Mouse (Mus musculus) heart, embryonic 12.5 days (tissue): ENCODE data around the gene Smim14. TPM values are rescaled to one million over a fixed set of nuclear protein-coding genes. Genes with fewer than 3 reads are reported as not detected.
"Not testable (repeated sequence)": the region's sequence is repeated elsewhere in the genome, so short reads cannot be mapped to it uniquely, and the experiment has no call there.

ENCODE experiments used
- ATAC-seq: fragments of 200-750 bp; cut with Nextera tagmentation; 2 replicates; pipeline ENCODE4 v1.8.0; 2017; ENCODE audit warnings: moderate TSS enrichment, moderate library complexity; ENCODE audit not compliant: insufficient number of reproducible peaks, low FRiP score
- H3K27ac ChIP-seq: fragments of 300-500 bp; sonication (generic); 2 replicates; pipeline ENCODE4 v1.5.1; 2016; ENCODE audit warnings: mild to moderate bottlenecking, moderate library complexity; ENCODE audit not compliant: poor library complexity, severe bottlenecking
- H3K27me3 ChIP-seq: fragments of 300-500 bp; sonication (generic); replicated peaks from 2 replicates; pipeline ENCODE4 v1.6.1; 2016; ENCODE audit warnings: mild to moderate bottlenecking, moderate library complexity
- H3K36me3 ChIP-seq: fragments of 300-500 bp; sonication (generic); 2 replicates; pipeline ENCODE4 v1.6.1; 2016; ENCODE audit warnings: mild to moderate bottlenecking, moderate library complexity
- H3K4me1 ChIP-seq: fragments of 300-500 bp; sonication (generic); replicated peaks from 2 replicates; pipeline ENCODE4 v1.6.1; 2016; ENCODE audit warnings: mild to moderate bottlenecking
- H3K4me2 ChIP-seq: fragments of 300-500 bp; sonication (generic); 2 replicates; pipeline ENCODE4 v1.6.1; 2016; ENCODE audit warnings: mild to moderate bottlenecking, moderate library complexity
- H3K4me3 ChIP-seq: fragments of 300-500 bp; sonication (generic); 2 replicates; pipeline ENCODE4 v1.5.1; 2016; ENCODE audit warnings: mild to moderate bottlenecking
- H3K9ac ChIP-seq: fragments of 300-500 bp; sonication (generic); 2 replicates; pipeline ENCODE4 v1.6.1; 2016; ENCODE audit warnings: mild to moderate bottlenecking, moderate library complexity
- H3K9me3 ChIP-seq: fragments of 300-500 bp; sonication (generic); replicated peaks from 2 replicates; pipeline ENCODE4 v1.6.1; 2016; ENCODE audit warnings: mild to moderate bottlenecking, moderate library complexity
- WGBS: fragments of 180-500 bp; shearing (Covaris S2); methylation state at CpG from one replicate; pipeline ENCODE4 v1.1.7; 2016; 5-methylcytosine and 5-hydroxymethylcytosine counted together
- polyA plus RNA-seq: library from polyadenylated mRNA; unstranded; fragments of >200 nt; fragmentation: Nextera tagmentation; extraction: Ambion mirVana; gene quantifications from 2 replicates; pipeline ENCODE4 v1.2.1, GENCODE M21; 2016

The Smim14 gene
- polyA plus RNA-seq, 1 experiment from 2014 or later: 124 TPM

DNA sequence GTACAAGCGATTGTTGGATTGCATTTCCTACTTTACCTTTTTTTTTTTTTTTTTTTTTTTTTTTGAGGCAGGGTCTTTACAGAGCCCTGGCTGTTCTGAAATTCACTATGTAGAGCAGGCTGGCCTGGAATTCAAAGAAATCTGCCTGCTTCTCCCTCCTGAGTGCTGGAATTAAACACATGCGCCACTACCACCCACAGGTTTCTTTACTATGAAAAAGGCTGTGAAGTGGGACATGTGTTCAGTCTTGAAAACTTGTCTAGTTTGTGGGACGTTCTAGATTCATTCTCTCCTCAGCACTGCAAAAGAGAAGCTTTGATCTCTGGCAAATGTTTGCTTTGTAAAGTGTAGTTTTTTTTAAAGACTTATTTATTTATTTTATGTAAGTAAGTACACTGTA lies 4.9 kb upstream of the Smim14 start:
- H3K36me3 ChIP-seq: no peaks in the 10 kb centered on the region
- H3K9me3 ChIP-seq: no peaks in the 10 kb centered on the region
- no peak for ATAC-seq
- WGBS: 89% methylated on average over 3 of the region's 3 CpGs
- H3K4me2 ChIP-seq: no peak overlapping the region
- H3K4me1 ChIP-seq: peaks cover 8% of the 10 kb centered on the region; the same call in 1 of the 2 replicates
- no peak overlapping the region for H3K4me3 ChIP-seq
- H3K9ac ChIP-seq: no peak overlapping the region
- H3K27me3 ChIP-seq: no peaks in the 10 kb centered on the region
- no peak overlapping the region for H3K27ac ChIP-seq

DNA sequence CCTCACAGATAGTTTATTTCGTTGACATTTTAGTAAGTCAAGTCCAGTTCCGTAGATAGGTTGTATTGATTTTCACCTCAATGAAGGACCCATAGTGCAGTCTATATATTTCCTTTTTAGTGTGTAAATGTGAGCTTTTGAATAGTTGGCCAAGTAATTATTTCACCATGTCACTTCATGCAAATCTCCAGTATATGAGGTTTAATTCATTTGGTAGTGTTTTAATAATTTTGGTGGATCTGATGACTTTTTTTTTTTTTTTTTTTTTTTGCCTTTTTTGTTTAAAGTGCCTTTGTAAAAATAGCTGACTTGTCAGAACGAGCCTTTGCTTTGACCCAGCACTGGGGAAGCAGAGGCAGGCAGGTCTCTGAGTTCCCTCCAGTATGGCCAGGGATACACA lies 2.8 kb upstream of the Smim14 start:
- Histone ChIP-seq H3K4me3 (no peak overlapping the region), H3K27me3 (no peaks in the 10 kb centered on the region), H3K9me3 (no peaks in the 10 kb centered on the region), H3K4me2 (no peak overlapping the region), H3K27ac (no peak overlapping the region), H3K9ac (no peak overlapping the region), H3K36me3 (no peaks in the 10 kb centered on the region), H3K4me1 (peaks cover 8% of the 10 kb centered on the region; the same call in 1 of the 2 replicates)
- no peak for ATAC-seq
- WGBS: 91% methylated on average over 3 of the region's 3 CpGs

DNA sequence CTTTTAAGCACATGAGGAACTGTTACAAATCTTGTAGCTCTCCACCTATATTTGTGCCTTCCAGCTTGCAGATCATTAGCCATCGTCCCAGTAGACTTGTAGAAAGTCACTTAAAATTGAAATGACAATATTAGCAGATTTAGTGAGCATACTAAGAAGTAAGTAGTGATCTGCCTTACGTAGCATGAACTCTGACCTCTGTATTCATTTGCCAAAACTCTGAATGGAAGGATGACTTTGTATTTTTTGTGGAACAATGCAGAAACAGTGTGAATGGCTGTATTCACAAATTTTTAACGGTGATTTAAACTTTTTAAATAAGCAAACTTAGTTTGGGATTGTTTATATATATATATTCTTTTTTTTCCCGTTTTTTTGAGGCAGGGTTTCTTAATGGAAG lies 1.8 kb upstream of the Smim14 start:
- no peak for ATAC-seq
- H3K4me3 ChIP-seq: peak overlapping the region; percentile 34
- H3K27ac ChIP-seq: no peak overlapping the region
- peak overlapping the region; percentile 48; the same call in 1 of the 2 replicates for H3K4me2 ChIP-seq
- H3K27me3 ChIP-seq: no peaks in the 10 kb centered on the region
- 48% methylated on average over 4 of the region's 4 CpGs for WGBS
- no peaks in the 10 kb centered on the region for H3K36me3 ChIP-seq
- peaks cover 8% of the 10 kb centered on the region; the same call in 1 of the 2 replicates for H3K4me1 ChIP-seq
- H3K9me3 ChIP-seq: no peaks in the 10 kb centered on the region
- no peak overlapping the region for H3K9ac ChIP-seq

DNA sequence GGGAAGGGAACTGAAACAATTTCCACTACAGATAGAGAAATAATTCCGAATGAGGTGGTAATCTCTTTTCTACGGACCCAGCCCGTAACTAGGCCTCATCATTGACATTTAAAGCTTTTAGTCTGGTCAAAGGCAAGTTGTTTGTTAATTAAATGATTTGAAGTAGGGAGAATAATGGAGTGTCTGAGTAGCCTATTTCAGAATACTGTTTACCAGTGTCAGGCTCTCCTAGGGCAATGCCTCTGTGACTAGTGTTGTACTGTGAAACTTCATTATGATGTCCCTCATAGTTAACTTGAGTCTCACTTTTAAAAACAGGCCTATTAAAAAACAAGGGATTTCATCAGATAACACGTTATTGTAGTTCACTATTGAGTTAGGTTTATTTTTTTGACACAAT lies 1.1 kb upstream of the Smim14 start:
- H3K9ac ChIP-seq: peak overlapping the region; percentile 98
- ATAC-seq: no peak
- WGBS: 2% methylated on average over 4 of the region's 4 CpGs

DNA sequence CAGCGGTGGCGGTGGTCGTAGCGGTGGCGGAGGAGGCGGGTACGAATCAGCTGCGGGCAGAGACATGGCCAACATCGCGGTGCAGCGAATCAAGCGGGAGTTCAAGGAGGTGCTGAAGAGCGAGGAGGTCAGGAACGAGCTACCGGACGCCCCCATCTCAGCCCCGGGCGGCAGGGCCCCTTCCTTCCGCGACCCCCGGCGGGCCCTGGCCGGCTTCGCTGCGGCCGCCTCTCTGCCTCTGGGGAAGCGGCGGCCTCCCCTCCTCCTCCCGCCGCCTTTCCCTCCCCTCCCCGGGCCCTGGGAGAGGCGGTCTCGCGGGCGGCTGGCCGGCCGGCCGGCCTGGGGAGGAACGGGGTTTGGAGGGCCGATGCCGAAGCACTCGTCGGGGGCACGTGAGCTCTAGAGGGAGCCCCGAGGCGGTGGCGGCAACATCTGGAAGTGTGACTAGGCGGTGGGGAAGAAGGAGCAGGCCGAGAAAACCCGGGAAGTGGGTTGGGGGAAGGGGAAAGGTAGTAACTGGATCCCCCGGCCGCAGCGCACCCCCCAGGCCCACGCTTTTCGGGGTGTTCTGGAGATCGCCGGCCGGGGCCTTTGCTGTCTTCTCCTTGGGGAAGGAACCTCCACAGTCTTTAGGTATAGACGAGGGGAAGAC lies 562 bp upstream of the Smim14 start:
- Histone ChIP-seq H3K27ac (peak overlapping the region; percentile 100), H3K27me3 (no peaks in the 10 kb centered on the region), H3K4me3 (peak overlapping the region; percentile 92), H3K4me1 (peaks cover 8% of the 10 kb centered on the region; the same call in 1 of the 2 replicates), H3K36me3 (no peaks in the 10 kb centered on the region), H3K9me3 (no peaks in the 10 kb centered on the region), H3K4me2 (peak overlapping the region; percentile 66), H3K9ac (peak overlapping the region; percentile 98)
- peak; percentile 83 for ATAC-seq
- under 1% methylated on average over 41 of the region's 59 CpGs for WGBS

More for the DNA sequence above, 1.1 kb upstream of the Smim14 start:
- no peaks in the 10 kb centered on the region for H3K36me3 ChIP-seq
- peaks cover 8% of the 10 kb centered on the region; the same call in 1 of the 2 replicates for H3K4me1 ChIP-seq
- peak overlapping the region; percentile 66 for H3K4me2 ChIP-seq
- H3K27me3 ChIP-seq: no peaks in the 10 kb centered on the region
- no peaks in the 10 kb centered on the region for H3K9me3 ChIP-seq
- H3K27ac ChIP-seq: peak overlapping the region; percentile 100
- H3K4me3 ChIP-seq: peak overlapping the region; percentile 92

DNA sequence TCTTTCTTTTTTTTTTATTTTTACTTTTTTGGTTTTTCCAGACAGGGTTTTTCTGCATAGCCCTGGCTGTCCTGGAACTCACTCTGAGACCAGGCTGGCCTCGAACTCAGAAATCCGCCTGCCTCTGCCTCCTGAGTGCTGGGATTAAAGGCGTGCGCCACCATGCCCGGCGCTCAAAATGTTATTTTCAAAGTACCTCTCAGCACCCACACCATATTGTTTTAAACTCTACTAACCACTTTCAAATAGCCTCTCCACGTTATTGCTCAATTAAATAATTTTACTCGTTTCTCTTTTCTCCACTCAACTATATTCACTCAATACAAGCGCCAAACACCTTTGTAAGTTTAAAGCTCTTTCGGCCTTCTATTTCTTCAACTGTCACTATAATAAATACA lies 917 bp downstream of the Smim14 start:
- ATAC-seq, H3K27me3 ChIP-seq, H3K9ac ChIP-seq, H3K4me1 ChIP-seq, H3K36me3 ChIP-seq, H3K9me3 ChIP-seq: not testable (repeated sequence)
- 72% methylated on average over 10 of the region's 10 CpGs for WGBS
- peak overlapping the region; percentile 66 for H3K4me2 ChIP-seq
- H3K27ac ChIP-seq: peak overlapping the region; percentile 100
- H3K4me3 ChIP-seq: peak overlapping the region; percentile 92

DNA sequence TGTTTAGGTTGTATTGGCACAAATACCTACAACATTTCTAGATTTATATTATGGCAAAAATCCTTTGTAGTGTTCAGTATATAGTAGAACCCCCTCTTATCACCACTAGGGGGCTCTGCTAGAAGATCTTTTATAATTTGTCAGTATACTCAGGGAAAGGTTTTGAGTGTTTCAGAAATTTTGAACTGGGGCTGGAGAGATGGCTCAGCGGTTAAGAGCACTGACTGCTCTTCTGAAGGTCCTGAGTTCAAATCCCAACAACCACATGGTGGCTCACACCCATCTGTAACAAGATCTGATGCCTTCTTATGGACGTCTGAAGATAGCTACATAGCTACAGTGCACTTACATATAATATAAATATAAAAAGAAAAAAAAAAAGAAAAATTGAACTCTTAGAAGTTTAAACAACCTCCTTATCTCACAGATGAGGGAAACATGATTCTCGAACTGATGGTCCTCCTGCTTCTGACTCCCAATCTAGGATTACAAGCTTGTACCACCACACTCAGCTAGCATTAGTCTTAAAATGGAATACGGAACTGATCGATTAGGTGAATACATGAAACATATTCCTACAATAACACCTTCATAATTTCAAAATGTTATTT lies 1.4 kb downstream of the Smim14 start:
- 68% methylated on average over 5 of the region's 5 CpGs for WGBS
- H3K4me2 ChIP-seq: no peak overlapping the region

DNA sequence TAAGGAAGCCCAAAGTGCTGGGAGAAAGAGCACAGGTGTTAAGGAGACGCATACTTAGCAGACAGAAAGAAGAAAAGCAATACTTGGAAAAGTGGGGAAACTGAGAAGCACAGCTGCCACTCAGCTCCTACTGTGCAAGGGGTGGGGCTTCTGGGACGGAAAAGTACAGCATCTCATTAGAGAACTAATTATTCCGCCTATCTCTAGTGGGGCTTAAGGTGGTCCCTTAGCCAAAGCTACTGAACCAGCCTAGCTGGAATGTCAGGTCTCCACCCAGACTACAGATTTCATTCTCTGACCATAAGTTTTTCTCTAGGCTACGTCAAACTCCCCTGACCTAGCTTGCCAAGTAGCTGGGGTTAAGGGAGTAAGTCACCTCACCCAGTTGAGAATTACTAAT lies 2.5 kb downstream of the Smim14 start:
- Histone ChIP-seq H3K4me1 (peaks cover 3% of the 10 kb centered on the region; the same call in 1 of the 2 replicates), H3K4me3 (no peak overlapping the region), H3K4me2 (no peak overlapping the region), H3K27me3 (no peaks in the 10 kb centered on the region), H3K9ac (no peak overlapping the region), H3K36me3 (no peaks in the 10 kb centered on the region), H3K9me3 (no peaks in the 10 kb centered on the region), H3K27ac (no peak overlapping the region)
- no peak for ATAC-seq
- WGBS: 67% methylated on average over 4 of the region's 4 CpGs

More for the DNA sequence above, 1.4 kb downstream of the Smim14 start:
- H3K4me3 ChIP-seq: no peak overlapping the region
- H3K9me3 ChIP-seq: no peaks in the 10 kb centered on the region
- peaks cover 5% of the 10 kb centered on the region; the same call in 1 of the 2 replicates for H3K4me1 ChIP-seq
- H3K36me3 ChIP-seq: no peaks in the 10 kb centered on the region
- ATAC-seq: no peak
- H3K9ac ChIP-seq: no peak overlapping the region
- H3K27ac ChIP-seq: no peak overlapping the region
- H3K27me3 ChIP-seq: no peaks in the 10 kb centered on the region

DNA sequence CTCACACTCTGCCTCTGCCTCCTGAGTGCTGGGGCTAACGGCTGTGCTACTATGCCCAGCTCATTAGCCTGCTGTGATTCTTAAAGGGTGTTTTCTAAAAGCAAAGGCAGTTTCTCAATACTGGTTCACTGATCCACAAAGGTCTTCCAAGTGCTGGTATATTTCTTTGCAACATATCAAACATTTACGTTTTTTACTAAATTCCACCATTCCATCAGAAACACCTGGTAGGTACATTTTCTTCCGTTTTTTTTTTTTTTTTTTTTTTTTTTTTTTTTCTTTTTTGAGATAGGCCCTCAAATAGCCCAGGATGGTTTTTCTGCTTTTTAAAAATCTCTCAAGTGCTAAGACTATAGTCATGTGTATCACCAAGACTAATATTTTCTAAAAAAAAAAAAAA lies 5.7 kb downstream of the Smim14 start:
- H3K4me2 ChIP-seq: no peak overlapping the region
- no peak overlapping the region for H3K27ac ChIP-seq
- no peak overlapping the region for H3K9ac ChIP-seq
- no peaks in the 10 kb centered on the region for H3K9me3 ChIP-seq
- H3K4me1 ChIP-seq: no peaks in the 10 kb centered on the region
- no peaks in the 10 kb centered on the region for H3K36me3 ChIP-seq
- no peak overlapping the region for H3K4me3 ChIP-seq
- 80% methylated on average over 3 of the region's 3 CpGs for WGBS
- no peak for ATAC-seq
- H3K27me3 ChIP-seq: no peaks in the 10 kb centered on the region

DNA sequence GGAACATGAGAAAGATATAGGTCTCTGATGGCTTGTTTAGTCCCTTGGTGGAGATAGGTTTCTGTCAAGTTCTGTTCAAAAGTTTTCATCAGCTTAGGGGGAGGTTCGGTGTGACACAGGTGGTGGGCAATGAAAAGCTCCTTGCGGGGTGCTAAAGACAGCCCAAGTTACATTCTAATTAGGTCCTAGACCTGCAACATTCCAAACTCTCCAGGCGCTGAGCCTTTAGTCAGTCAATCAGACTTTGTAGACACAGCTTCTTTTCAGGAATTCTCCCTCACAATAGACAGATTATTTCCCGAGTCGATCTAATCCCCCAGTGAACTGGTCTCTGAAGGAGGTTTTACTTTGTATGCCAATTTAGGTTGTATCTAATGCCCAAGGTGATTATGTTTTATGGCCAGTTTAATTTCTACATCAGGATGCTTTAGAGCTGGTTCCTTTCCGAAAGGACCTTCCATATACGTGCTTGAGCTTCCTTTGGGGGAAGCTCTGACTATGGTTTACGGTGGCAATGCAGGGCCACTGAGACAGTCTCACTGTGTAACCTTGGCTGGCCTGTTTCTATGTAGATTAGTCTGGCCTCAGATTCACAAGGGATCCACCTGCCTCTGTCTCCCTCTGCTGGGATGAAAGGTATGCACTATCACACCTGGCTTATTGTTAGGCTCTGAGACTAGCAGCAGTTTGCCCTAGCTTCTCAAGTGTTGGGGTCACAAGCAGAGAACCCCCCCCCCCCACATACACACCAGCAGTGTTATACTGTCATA lies 11.1 kb downstream of the Smim14 start:
- Histone ChIP-seq H3K4me2 (no peak overlapping the region), H3K4me1 (no peaks in the 10 kb centered on the region), H3K9ac (no peak overlapping the region), H3K27ac (no peak overlapping the region), H3K27me3 (no peaks in the 10 kb centered on the region), H3K36me3 (no peaks in the 10 kb centered on the region), H3K4me3 (no peak overlapping the region), H3K9me3 (0 out of 2 replicates have a peak, but pooled peaks cover 3% of the 10 kb centered on the region)
- WGBS: 24% methylated on average over 8 of the region's 8 CpGs
- ATAC-seq: no peak

DNA sequence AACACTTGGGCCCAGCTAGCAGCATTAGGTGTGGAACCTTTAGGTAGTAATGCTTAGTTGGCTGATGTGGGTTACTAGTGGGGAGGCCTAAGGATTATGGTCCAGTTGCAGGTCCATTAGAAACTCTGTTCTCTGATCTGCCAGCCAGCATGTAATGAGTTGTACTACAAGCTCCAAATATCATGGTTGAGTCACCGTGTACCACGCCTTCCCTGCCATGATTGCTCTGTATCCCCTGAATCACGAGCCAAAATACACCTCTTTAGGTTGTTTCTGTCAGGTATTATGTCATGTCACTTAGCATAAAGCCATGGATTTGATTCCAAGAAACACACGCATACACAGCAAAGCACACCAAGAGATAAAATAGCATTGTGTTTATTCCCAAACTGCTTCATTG lies 12.2 kb downstream of the Smim14 start:
- no peak overlapping the region for H3K4me3 ChIP-seq
- H3K27me3 ChIP-seq: no peaks in the 10 kb centered on the region
- no peaks in the 10 kb centered on the region for H3K4me1 ChIP-seq
- ATAC-seq: no peak
- no peak overlapping the region for H3K27ac ChIP-seq
- 0 out of 2 replicates have a peak, but pooled peaks cover 3% of the 10 kb centered on the region for H3K9me3 ChIP-seq
- 68% methylated on average over 4 of the region's 4 CpGs for WGBS
- no peak overlapping the region for H3K9ac ChIP-seq
- H3K4me2 ChIP-seq: no peak overlapping the region
- no peaks in the 10 kb centered on the region for H3K36me3 ChIP-seq
